Mouse (Mus musculus) small intestine, adult 2 months (tissue): ENCODE measurements around the gene Decr2.

ENCODE experiments used
- CTCF ChIP-seq: fragments of 200-500 bp; IDR thresholded peaks from 2 replicates; pipeline ENCODE4 v1.5.1; 2012; ENCODE audit warnings: low read depth, mild to moderate bottlenecking, control low read depth, inconsistent platforms, low read length, moderate library complexity, mixed read lengths; ENCODE audit not compliant: insufficient replicate concordance, insufficient read length; ENCODE audit errors: extremely low read depth
- POLR2A ChIP-seq: fragments of 200-500 bp; IDR thresholded peaks from 2 replicates; pipeline ENCODE4 v1.6.1; 2012; ENCODE audit warnings: low read depth, mild to moderate bottlenecking, control low read depth, inconsistent platforms, low read length, moderate library complexity

DNA sequence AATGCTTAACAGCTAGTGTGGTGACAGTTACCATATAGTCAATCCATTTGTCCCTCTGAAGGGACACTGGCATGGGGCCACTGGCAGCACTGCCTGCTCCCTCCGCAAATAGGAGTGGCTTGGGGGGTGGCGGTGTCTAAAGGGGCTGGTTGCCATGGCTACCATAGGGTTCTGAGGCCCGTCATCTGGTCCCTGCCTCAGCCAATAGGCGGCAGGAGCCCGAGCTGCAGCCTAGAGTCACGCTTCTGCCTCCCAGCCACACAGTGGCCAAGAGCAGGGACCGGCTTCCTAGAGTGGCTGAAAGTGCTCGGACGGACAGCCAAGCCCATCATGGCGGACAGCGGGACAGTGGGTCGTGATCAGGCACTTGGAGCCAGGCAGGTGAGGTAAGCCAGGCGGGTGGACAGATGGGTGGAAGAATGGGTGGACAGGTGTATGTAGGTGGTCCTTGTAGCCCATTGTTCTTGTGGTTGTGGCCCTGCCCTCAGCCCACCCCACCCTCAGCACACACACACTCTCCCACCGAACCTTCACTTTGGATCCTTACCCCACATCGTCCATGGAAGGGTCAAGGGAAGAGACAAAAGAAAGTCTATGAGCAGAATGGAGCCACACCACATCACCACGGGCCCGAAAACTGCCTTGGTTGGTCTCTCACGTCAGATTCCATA, 41.1 kb upstream of the Decr2 start:
- TF ChIP-seq CTCF (no peak), POLR2A (no peak)
